ENCODE assay signal across 28 mouse cellular contexts in the genomic region with DNA sequence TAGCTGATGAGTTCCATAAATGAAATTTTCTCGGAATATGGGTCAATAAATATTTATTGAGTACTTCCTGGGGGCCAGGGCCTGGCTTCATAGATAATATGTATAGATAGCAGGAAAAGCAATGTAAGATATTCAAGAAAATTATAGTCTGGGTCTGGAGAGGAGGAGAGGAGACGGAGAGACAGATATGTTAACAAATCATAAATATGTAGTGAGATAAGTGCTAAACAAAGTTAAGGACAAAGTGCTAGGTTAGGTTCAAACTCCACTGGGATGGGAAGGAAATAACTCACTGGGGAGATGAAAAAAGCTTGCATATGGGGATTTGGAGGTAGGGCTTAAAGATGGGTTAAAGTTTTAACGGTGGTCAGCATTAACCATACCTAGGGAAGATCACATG.
DNase-seq lines count a peak whose midpoint lies in the region; ATAC-seq lines count a peak whose summit lies in the region.
"Had no signal": no experiment of that assay in that cellular context is flagged by ENCODE, and none has a peak within 500 bp of the region (broad histone marks: within the 10 kb centered on the region; RNA-seq: fewer than 3 reads in every experiment).

No protein-coding gene starts in this region.

- ATAC-seq in lung, embryonic 15.5 days (ENCODE audit: borderline replicate concordance, extremely low read depth, low FRiP score, low TSS enrichment): no peak
- ATAC-seq in intestine, embryonic 14.5 days (replicated peaks; ENCODE audit: low FRiP score, low TSS enrichment, low read depth): no peak
- ATAC-seq in intestine, embryonic 16.5 days: peak; percentile 86
- 0 out of 2 replicates have a peak, but pooled peaks have one; percentile 29 for ATAC-seq in stomach, embryonic 16.5 days (ENCODE audit: insufficient read depth, low FRiP score)
- no peak for ATAC-seq in kidney, embryonic 14.5 days (ENCODE audit: low FRiP score, low TSS enrichment)
- ATAC-seq: forebrain, embryonic 13.5 days; forebrain, embryonic 16.5 days; hindbrain, embryonic 16.5 days; Patski had no signal

- no peaks in the 10 kb centered on the region for H3K36me3 ChIP-seq in lung, embryonic 15.5 days
- no peaks in the 10 kb centered on the region for H3K36me3 ChIP-seq in intestine, embryonic 14.5 days (ENCODE audit: control insufficient read depth, insufficient read depth, low read length)
- H3K36me3 ChIP-seq in intestine, embryonic 16.5 days (ENCODE audit: control insufficient read depth, insufficient read depth, low read length): no peaks in the 10 kb centered on the region
- no peaks in the 10 kb centered on the region for H3K36me3 ChIP-seq in stomach, embryonic 16.5 days (ENCODE audit: control insufficient read depth, insufficient read depth, low read length)
- no peaks in the 10 kb centered on the region for H3K36me3 ChIP-seq in kidney, embryonic 14.5 days (ENCODE audit: control insufficient read depth, insufficient read depth, low read length)
- H3K36me3 ChIP-seq: embryonic facial prominence, embryonic 10.5 days; embryonic facial prominence, embryonic 13.5 days; forebrain, embryonic 10.5 days; G1E; hindbrain, embryonic 12.5 days had no signal

- peaks cover 16% of the 10 kb centered on the region; the same call in 1 of the 2 replicates for H3K4me1 ChIP-seq in lung, embryonic 15.5 days
- H3K4me1 ChIP-seq in intestine, embryonic 14.5 days (replicated peaks; ENCODE audit: control insufficient read depth, insufficient read depth, low read length): peaks cover 20% of the 10 kb centered on the region
- H3K4me1 ChIP-seq in intestine, embryonic 16.5 days (ENCODE audit: control insufficient read depth, insufficient read depth, low read length): peaks cover 16% of the 10 kb centered on the region
- peaks cover 6% of the 10 kb centered on the region for H3K4me1 ChIP-seq in stomach, embryonic 16.5 days (ENCODE audit: control insufficient read depth, insufficient read depth, low read length)
- H3K4me1 ChIP-seq in kidney, embryonic 14.5 days (ENCODE audit: control insufficient read depth, insufficient read depth, low read length): no peaks in the 10 kb centered on the region
- H3K4me1 ChIP-seq: embryonic facial prominence, embryonic 13.5 days had no signal

- H3K4me2 ChIP-seq in lung, embryonic 15.5 days: no peak overlapping the region
- H3K4me2 ChIP-seq in intestine, embryonic 14.5 days (ENCODE audit: low read length): no peak overlapping the region
- no peak overlapping the region for H3K4me2 ChIP-seq in intestine, embryonic 16.5 days (ENCODE audit: low read depth, low read length)
- no peak overlapping the region for H3K4me2 ChIP-seq in stomach, embryonic 16.5 days (ENCODE audit: low read depth, low read length)
- H3K4me2 ChIP-seq in kidney, embryonic 14.5 days (replicated peaks; ENCODE audit: low read depth, low read length): no peak overlapping the region
- H3K4me2 ChIP-seq: embryonic facial prominence, embryonic 13.5 days; forebrain, embryonic 13.5 days; heart, embryonic 11.5 days; hindbrain, embryonic 12.5 days had no signal

- H3K27me3 ChIP-seq in lung, embryonic 15.5 days: no peaks in the 10 kb centered on the region
- H3K27me3 ChIP-seq in intestine, embryonic 14.5 days (replicated peaks; ENCODE audit: control insufficient read depth, insufficient read depth, low read length): no peaks in the 10 kb centered on the region
- H3K27me3 ChIP-seq in intestine, embryonic 16.5 days (replicated peaks; ENCODE audit: control insufficient read depth, insufficient read depth, low read length): no peaks in the 10 kb centered on the region
- H3K27me3 ChIP-seq in stomach, embryonic 16.5 days (ENCODE audit: control insufficient read depth, insufficient read depth, low read length): no peaks in the 10 kb centered on the region
- no peaks in the 10 kb centered on the region for H3K27me3 ChIP-seq in kidney, embryonic 14.5 days (ENCODE audit: control insufficient read depth, insufficient read depth, low read length)
- H3K27me3 ChIP-seq: CH12.LX; embryonic facial prominence, embryonic 13.5 days; forebrain, embryonic 13.5 days; hindbrain, embryonic 12.5 days; Patski had no signal

- H3K9ac ChIP-seq in lung, embryonic 15.5 days: no peak overlapping the region
- no peak overlapping the region for H3K9ac ChIP-seq in intestine, embryonic 14.5 days (ENCODE audit: low read length)
- H3K9ac ChIP-seq in intestine, embryonic 16.5 days (ENCODE audit: low read depth, low read length): no peak overlapping the region
- no peak overlapping the region for H3K9ac ChIP-seq in stomach, embryonic 16.5 days (ENCODE audit: low read length)
- no peak overlapping the region for H3K9ac ChIP-seq in kidney, embryonic 14.5 days (ENCODE audit: low read depth, low read length)
- H3K9ac ChIP-seq: embryonic facial prominence, embryonic 13.5 days; forebrain, embryonic 13.5 days; hindbrain, embryonic 12.5 days had no signal

- no peak for DNase-seq in lung, adult 18-20 months
- DNase-seq in intestine, embryonic 14.5 days (ENCODE audit: low spot score): no peak
- no peak for DNase-seq in frontal cortex, postnatal 14 days (ENCODE audit: low spot score in 2 of 2)
- DNase-seq: adrenal gland, postnatal 10 days; adrenal gland, postnatal 36 days; B cell, adult 2 months; cerebellum, adult 18-20 months; cerebellum, adult 9-10 months; cerebellum, postnatal 14 days; embryo, embryonic 11 days; gastrocnemius, adult 2 months; gastrocnemius, postnatal 14 days; heart, adult 11 months had no signal

- H3K27ac ChIP-seq in lung, embryonic 15.5 days: peak overlapping the region; percentile 50
- H3K27ac ChIP-seq in intestine, embryonic 14.5 days (ENCODE audit: low read depth): peak overlapping the region; percentile 77
- H3K27ac ChIP-seq in intestine, embryonic 16.5 days (ENCODE audit: low read length): peak overlapping the region; percentile 79
- H3K27ac ChIP-seq in stomach, embryonic 16.5 days (ENCODE audit: low read length): peak overlapping the region; percentile 26; the same call in 1 of the 2 replicates
- no peak overlapping the region for H3K27ac ChIP-seq in kidney, embryonic 14.5 days (ENCODE audit: low read depth, low read length)
- H3K27ac ChIP-seq: embryonic facial prominence, embryonic 13.5 days; forebrain, embryonic 10.5 days; forebrain, embryonic 13.5 days; gastrocnemius, adult 2 months; hindbrain, embryonic 12.5 days had no signal

- H3K9me3 ChIP-seq in lung, embryonic 15.5 days: no peaks in the 10 kb centered on the region
- H3K9me3 ChIP-seq in intestine, embryonic 14.5 days (ENCODE audit: control insufficient read depth, low read length): no peaks in the 10 kb centered on the region
- H3K9me3 ChIP-seq in intestine, embryonic 16.5 days (ENCODE audit: control insufficient read depth, low read length): no peaks in the 10 kb centered on the region
- H3K9me3 ChIP-seq in stomach, embryonic 16.5 days (replicated peaks; ENCODE audit: control insufficient read depth, low read length): no peaks in the 10 kb centered on the region
- no peaks in the 10 kb centered on the region for H3K9me3 ChIP-seq in kidney, embryonic 14.5 days (ENCODE audit: control insufficient read depth, low read length)
- H3K9me3 ChIP-seq: embryonic facial prominence, embryonic 10.5 days; embryonic facial prominence, embryonic 13.5 days; forebrain, embryonic 10.5 days; forebrain, embryonic 13.5 days; G1E; hindbrain, embryonic 12.5 days had no signal

- 62% methylated on average over 3 of the region's 3 CpGs for WGBS in lung, embryonic 15.5 days
- WGBS in intestine, embryonic 14.5 days: 19% methylated on average over 3 of the region's 3 CpGs
- 21% methylated on average over 3 of the region's 3 CpGs for WGBS in intestine, embryonic 16.5 days
- WGBS in stomach, embryonic 16.5 days: 52% methylated on average over 3 of the region's 3 CpGs
- WGBS in kidney, embryonic 14.5 days: 85% methylated on average over 3 of the region's 3 CpGs

- H3K4me3 ChIP-seq in lung, embryonic 15.5 days: no peak overlapping the region
- H3K4me3 ChIP-seq in intestine, embryonic 14.5 days (ENCODE audit: low read depth, low read length): no peak overlapping the region
- H3K4me3 ChIP-seq in intestine, embryonic 16.5 days (ENCODE audit: low read length): no peak overlapping the region
- H3K4me3 ChIP-seq in stomach, embryonic 16.5 days (replicated peaks; ENCODE audit: low read length): no peak overlapping the region
- H3K4me3 ChIP-seq in kidney, embryonic 14.5 days (ENCODE audit: low read length): no peak overlapping the region
- H3K4me3 ChIP-seq: embryonic facial prominence, embryonic 10.5 days; embryonic facial prominence, embryonic 13.5 days; forebrain, embryonic 10.5 days; forebrain, embryonic 13.5 days; gastrocnemius, adult 2 months; hindbrain, embryonic 12.5 days had no signal

Comparison
In these comparisons a context has a peak if more than half of its experiments do, and no peak if none do; other contexts are left out.
1. ATAC-seq: peak in intestine, embryonic 16.5 days (single experiment) and stomach, embryonic 16.5 days (single experiment); none in lung, embryonic 15.5 days (single experiment), intestine, embryonic 14.5 days (single experiment) and kidney, embryonic 14.5 days (single experiment).